Mouse (Mus musculus) forebrain, embryonic 14.5 days (tissue): Measurements from ENCODE around the gene Aldh1a3. TPM values are rescaled to one million over a fixed set of nuclear protein-coding genes. Genes with fewer than 3 reads are reported as not detected.

Experiments
- ATAC-seq: fragments of 200-750 bp; cut with Nextera tagmentation; 2 replicates; pipeline ENCODE4 v1.8.0; 2017; ENCODE audit warnings: mild to moderate bottlenecking, moderate library complexity
- DNase-seq: peaks from one replicate; pipeline ENCODE4 v3.0.0-alpha.2; 2015; ENCODE audit warnings: low spot score
- H3K27ac ChIP-seq: fragments of 300-500 bp; sonication (generic); 2 replicates; pipeline ENCODE4 v1.5.1; 2014; ENCODE audit warnings: low read depth, mild to moderate bottlenecking, control low read depth, low read length, moderate library complexity
- H3K27me3 ChIP-seq: fragments of 300-500 bp; sonication (generic); replicated peaks from 2 replicates; pipeline ENCODE4 v1.6.1; 2014; ENCODE audit warnings: low read length, control low read depth, mixed read lengths; ENCODE audit not compliant: control insufficient read depth, insufficient read depth
- H3K36me3 ChIP-seq: fragments of 300-500 bp; sonication (generic); 2 replicates; pipeline ENCODE4 v1.6.1; 2014; ENCODE audit warnings: low read length, control low read depth; ENCODE audit not compliant: control insufficient read depth, insufficient read depth
- H3K4me1 ChIP-seq: fragments of 300-500 bp; sonication (generic); 2 replicates; pipeline ENCODE4 v1.6.1; 2014; ENCODE audit warnings: antibody characterized with exemption, low read length, control low read depth; ENCODE audit not compliant: control insufficient read depth, insufficient read depth
- H3K4me2 ChIP-seq: fragments of 300-500 bp; sonication (generic); 2 replicates; pipeline ENCODE4 v1.6.1; 2014; ENCODE audit warnings: mild to moderate bottlenecking, control low read depth, low read length
- H3K4me3 ChIP-seq: fragments of 300-500 bp; sonication (generic); 2 replicates; pipeline ENCODE4 v1.5.1; 2014; ENCODE audit warnings: low read depth, low read length, control low read depth
- H3K9ac ChIP-seq: fragments of 300-500 bp; sonication (generic); 2 replicates; pipeline ENCODE4 v1.6.1; 2014; ENCODE audit warnings: mild to moderate bottlenecking, low read length, control low read depth, moderate library complexity
- H3K9me3 ChIP-seq: fragments of 300-500 bp; sonication (generic); replicated peaks from 2 replicates; pipeline ENCODE4 v1.6.1; 2016; ENCODE audit warnings: low read length, control low read depth, mixed read lengths; ENCODE audit not compliant: control insufficient read depth
- WGBS: fragments of 180-500 bp; shearing (Covaris S2); extraction: QIAGEN DNeasy Blood & Tissue Kit; methylation state at CpG from one replicate; pipeline ENCODE4 v1.1.7; 2014; 5-methylcytosine and 5-hydroxymethylcytosine counted together
- polyA plus RNA-seq: library from polyadenylated mRNA; unstranded; fragments of >200 nt; fragmentation: Nextera tagmentation; extraction: Ambion mirVana; gene quantifications from 2 replicates; pipeline ENCODE4 v1.2.1, GENCODE M21; 2014

The Aldh1a3 gene
- polyA plus RNA-seq, 1 experiment from 2014 or later: 5.4 TPM

- 69% methylated on average over 5 of the region's 5 CpGs for WGBS
- H3K27me3 ChIP-seq: no peaks in the 10 kb centered on the region
- DNase-seq (no peak), ATAC-seq (no peak)
- H3K9me3 ChIP-seq: no peaks in the 10 kb centered on the region
- H3K27ac ChIP-seq: no peak overlapping the region
- no peak overlapping the region for H3K9ac ChIP-seq
- H3K4me2 ChIP-seq: no peak overlapping the region
- H3K4me3 ChIP-seq: no peak overlapping the region
- no peaks in the 10 kb centered on the region for H3K36me3 ChIP-seq
- H3K4me1 ChIP-seq: no peaks in the 10 kb centered on the region
Measured at GRCm38 (mm10) chr7:66369071-66369933, 58.0 kb downstream of the Aldh1a3 start.

- no peaks in the 10 kb centered on the region for H3K4me1 ChIP-seq
- no peak within 1 kb of the TSS for H3K27ac ChIP-seq
- no peak for DNase-seq
- 66% methylated on average over 2 of the region's 2 CpGs for WGBS
- no peak within 1 kb of the TSS for H3K9ac ChIP-seq
- H3K36me3 ChIP-seq: no peaks in the 10 kb centered on the region
- ATAC-seq: no peak
- H3K27me3 ChIP-seq: no peaks in the 10 kb centered on the region
- H3K4me2 ChIP-seq: no peak within 1 kb of the TSS
- H3K4me3 ChIP-seq: no peak within 1 kb of the TSS
- H3K9me3 ChIP-seq: no peaks in the 10 kb centered on the region
Measured at GRCm38 (mm10) chr7:66365904-66366303, 61.4 kb downstream of the Aldh1a3 start, which contains the start of gene Gm10974. Gm10974 (plus strand) TSS chr7:66365905.

- ATAC-seq (no peak), DNase-seq (no peak)
- no peaks in the 10 kb centered on the region for H3K4me1 ChIP-seq
- no peaks in the 10 kb centered on the region for H3K36me3 ChIP-seq
- H3K4me2 ChIP-seq: no peak overlapping the region
- H3K27ac ChIP-seq: no peak overlapping the region
- H3K27me3 ChIP-seq: no peaks in the 10 kb centered on the region
- no peak overlapping the region for H3K4me3 ChIP-seq
- H3K9ac ChIP-seq: no peak overlapping the region
- no peaks in the 10 kb centered on the region for H3K9me3 ChIP-seq
- WGBS: 77% methylated on average over 2 of the region's 2 CpGs
Measured at GRCm38 (mm10) chr7:66365411-66365810, 61.9 kb downstream of the Aldh1a3 start.

- no peak overlapping the region for H3K4me2 ChIP-seq
- DNase-seq: no peak
- H3K4me3 ChIP-seq: no peak overlapping the region
- no peak overlapping the region for H3K27ac ChIP-seq
- H3K4me1 ChIP-seq: no peaks in the 10 kb centered on the region
- no peaks in the 10 kb centered on the region for H3K9me3 ChIP-seq
- ATAC-seq: no peak
- no peaks in the 10 kb centered on the region for H3K36me3 ChIP-seq
- H3K27me3 ChIP-seq: no peaks in the 10 kb centered on the region
- WGBS: 93% methylated on average over 11 of the region's 11 CpGs
- H3K9ac ChIP-seq: no peak overlapping the region
Measured at GRCm38 (mm10) chr7:66364491-66364890, 62.8 kb downstream of the Aldh1a3 start.

GRCm38 (mm10) chr7:66359044-66359443 is 68.3 kb downstream of the Aldh1a3 start:
- no peak overlapping the region for H3K4me2 ChIP-seq
- no peak overlapping the region for H3K4me3 ChIP-seq
- 89% methylated on average over 4 of the region's 4 CpGs for WGBS
- no peak overlapping the region for H3K9ac ChIP-seq
- H3K4me1 ChIP-seq: no peaks in the 10 kb centered on the region
- ATAC-seq (no peak), DNase-seq (no peak)
- no peak overlapping the region for H3K27ac ChIP-seq
- H3K36me3 ChIP-seq: no peaks in the 10 kb centered on the region
- H3K27me3 ChIP-seq: no peaks in the 10 kb centered on the region
- no peaks in the 10 kb centered on the region for H3K9me3 ChIP-seq

- DNase-seq (no peak), ATAC-seq (no peak)
- H3K9me3 ChIP-seq: no peaks in the 10 kb centered on the region
- WGBS: 90% methylated on average over 3 of the region's 3 CpGs
- H3K9ac ChIP-seq: no peak overlapping the region
- no peaks in the 10 kb centered on the region for H3K36me3 ChIP-seq
- no peak overlapping the region for H3K4me2 ChIP-seq
- H3K4me3 ChIP-seq: no peak overlapping the region
- no peak overlapping the region for H3K27ac ChIP-seq
- no peaks in the 10 kb centered on the region for H3K4me1 ChIP-seq
- no peaks in the 10 kb centered on the region for H3K27me3 ChIP-seq
Measured at GRCm38 (mm10) chr7:66358461-66358860, 68.9 kb downstream of the Aldh1a3 start.

DNA sequence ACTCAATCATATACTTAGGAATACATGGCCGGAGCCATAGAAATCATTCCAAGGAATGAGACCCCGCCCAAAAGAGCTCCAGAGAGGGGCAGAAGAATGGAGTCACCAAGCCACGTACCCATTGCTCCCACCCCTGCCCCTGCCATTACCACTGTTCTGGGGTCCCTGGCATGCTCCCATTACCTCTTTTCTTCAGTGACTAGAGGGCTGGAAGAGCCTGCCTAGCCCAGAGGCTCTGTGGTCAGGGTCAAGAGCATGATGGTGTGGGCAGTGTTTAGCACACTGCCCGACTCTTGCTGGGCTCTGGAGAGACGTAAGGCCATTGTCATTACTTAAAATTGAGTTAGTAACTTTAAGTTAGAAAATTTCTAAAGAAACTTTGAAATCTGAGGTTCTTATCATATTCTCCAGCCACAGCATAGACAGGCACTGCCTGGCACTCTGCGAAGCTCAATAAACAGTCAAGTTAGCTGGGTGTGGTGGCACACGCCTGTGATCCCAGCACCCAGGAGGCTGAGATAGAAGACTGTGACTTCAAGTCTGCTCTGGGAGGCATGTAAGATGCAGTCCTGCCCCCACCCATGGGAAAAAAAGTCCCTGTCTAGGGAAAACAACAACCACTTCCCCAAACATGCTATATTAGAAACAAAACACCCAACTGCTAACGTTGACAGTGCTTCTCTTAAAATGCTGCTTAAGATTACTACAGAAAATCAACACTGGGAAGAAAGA is 71.4 kb downstream of the Aldh1a3 start:
- no peak for DNase-seq
- Histone ChIP-seq H3K36me3 (no peaks in the 10 kb centered on the region), H3K4me2 (no peak overlapping the region), H3K4me3 (no peak overlapping the region), H3K27ac (no peak overlapping the region), H3K27me3 (no peaks in the 10 kb centered on the region), H3K9me3 (no peaks in the 10 kb centered on the region), H3K4me1 (no peaks in the 10 kb centered on the region), H3K9ac (no peak overlapping the region)
- WGBS: 86% methylated on average over 8 of the region's 8 CpGs
- ATAC-seq: no peak

DNA sequence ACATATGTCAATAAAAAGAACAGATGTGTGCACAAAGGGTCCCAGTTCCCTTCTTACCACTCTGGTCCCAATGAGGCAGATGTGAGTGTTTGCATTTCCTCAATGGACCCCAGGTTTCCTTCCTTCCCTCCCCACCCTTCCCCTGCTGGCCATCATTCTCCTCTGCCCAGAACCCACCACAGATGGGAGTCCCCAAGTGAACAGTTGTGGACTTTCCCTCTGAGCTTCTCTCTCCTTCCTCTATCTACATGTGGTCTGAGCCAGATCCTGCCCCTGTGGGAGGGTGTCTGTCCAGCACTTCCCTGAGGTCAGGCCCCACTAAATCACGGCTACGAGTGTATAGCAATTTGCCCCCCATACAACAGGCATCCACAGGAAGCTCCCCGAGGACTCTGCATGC is 72.4 kb downstream of the Aldh1a3 start:
- WGBS: 65% methylated on average over 3 of the region's 3 CpGs
- no peak overlapping the region for H3K4me2 ChIP-seq
- no peak overlapping the region for H3K27ac ChIP-seq
- no peak overlapping the region for H3K4me3 ChIP-seq
- ATAC-seq: no peak
- H3K9ac ChIP-seq: no peak overlapping the region
- no peaks in the 10 kb centered on the region for H3K36me3 ChIP-seq
- H3K4me1 ChIP-seq: no peaks in the 10 kb centered on the region
- no peaks in the 10 kb centered on the region for H3K9me3 ChIP-seq
- no peaks in the 10 kb centered on the region for H3K27me3 ChIP-seq
- no peak for DNase-seq

DNA sequence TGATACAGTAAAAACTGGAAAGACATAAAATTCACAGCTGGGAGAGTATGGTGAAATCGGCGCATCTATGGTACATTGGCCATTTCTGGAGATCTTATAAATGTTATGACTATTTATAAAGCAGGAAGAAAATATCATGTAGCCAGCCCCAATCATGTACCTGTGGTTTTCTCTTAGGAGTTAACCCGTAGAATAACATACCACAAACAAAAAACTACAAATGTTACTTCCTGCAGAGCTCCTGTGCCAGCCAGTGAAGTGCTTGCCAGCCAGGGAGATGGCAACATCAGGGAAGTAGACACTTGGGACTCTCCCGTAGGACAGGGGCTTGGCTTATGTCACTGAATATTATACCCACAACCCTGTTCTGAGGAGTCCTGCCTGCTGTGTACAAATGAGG is 76.2 kb downstream of the Aldh1a3 start:
- no peak overlapping the region for H3K4me2 ChIP-seq
- no peak overlapping the region for H3K4me3 ChIP-seq
- no peak overlapping the region for H3K27ac ChIP-seq
- H3K27me3 ChIP-seq: no peaks in the 10 kb centered on the region
- no peaks in the 10 kb centered on the region for H3K36me3 ChIP-seq
- DNase-seq: no peak
- no peak overlapping the region for H3K9ac ChIP-seq
- H3K4me1 ChIP-seq: no peaks in the 10 kb centered on the region
- no peaks in the 10 kb centered on the region for H3K9me3 ChIP-seq
- no peak for ATAC-seq
- WGBS: 89% methylated on average over 4 of the region's 4 CpGs
